Mouse (Mus musculus): Measurements from ENCODE around the gene Hfe.
A peak's percentile ranks its signal among the peaks of the same experiment; 100 is the strongest.
"Not testable (repeated sequence)": the region's sequence is repeated elsewhere in the genome, so short reads cannot be mapped to it uniquely, and the experiment has no call there.

Gene Hfe

DNA sequence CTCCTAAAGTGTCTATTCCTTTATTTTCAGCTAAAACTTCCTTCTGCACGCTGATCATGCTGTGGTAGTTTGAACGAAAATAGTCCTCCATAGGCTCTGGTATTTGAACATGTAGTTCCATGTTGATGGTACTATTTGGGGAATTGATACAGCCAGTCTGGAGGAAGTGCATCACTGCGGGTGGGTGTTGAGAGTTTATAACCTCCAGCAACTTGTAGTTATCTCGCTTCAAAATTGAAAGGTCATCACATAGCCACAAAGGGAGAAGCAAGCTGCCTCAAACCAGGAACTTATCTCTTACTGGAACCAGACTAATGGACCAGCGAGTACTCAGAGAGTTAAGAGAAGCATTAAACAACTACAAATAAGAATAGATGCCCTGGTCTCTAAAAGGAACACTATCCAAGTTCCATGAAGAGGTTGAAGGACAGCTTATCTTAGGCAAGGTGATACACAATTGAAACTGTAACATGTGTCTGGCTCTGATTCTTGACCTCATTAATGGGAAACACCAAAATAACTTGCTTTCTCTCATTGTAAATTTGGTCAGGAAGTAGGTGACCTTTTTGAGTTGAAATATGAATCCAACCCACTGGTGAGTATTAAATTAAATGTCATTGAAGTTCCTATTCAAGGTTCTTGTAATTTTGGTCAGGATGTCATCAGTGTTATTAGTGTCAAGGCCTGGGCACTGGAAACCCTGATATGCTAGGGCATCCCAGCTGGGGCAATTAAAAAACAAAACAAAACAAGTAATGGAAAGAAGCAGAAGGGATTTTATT, 5.8 kb upstream of the Hfe start:
- no peak for DNase-seq (ENCODE audit: low spot score)

DNA sequence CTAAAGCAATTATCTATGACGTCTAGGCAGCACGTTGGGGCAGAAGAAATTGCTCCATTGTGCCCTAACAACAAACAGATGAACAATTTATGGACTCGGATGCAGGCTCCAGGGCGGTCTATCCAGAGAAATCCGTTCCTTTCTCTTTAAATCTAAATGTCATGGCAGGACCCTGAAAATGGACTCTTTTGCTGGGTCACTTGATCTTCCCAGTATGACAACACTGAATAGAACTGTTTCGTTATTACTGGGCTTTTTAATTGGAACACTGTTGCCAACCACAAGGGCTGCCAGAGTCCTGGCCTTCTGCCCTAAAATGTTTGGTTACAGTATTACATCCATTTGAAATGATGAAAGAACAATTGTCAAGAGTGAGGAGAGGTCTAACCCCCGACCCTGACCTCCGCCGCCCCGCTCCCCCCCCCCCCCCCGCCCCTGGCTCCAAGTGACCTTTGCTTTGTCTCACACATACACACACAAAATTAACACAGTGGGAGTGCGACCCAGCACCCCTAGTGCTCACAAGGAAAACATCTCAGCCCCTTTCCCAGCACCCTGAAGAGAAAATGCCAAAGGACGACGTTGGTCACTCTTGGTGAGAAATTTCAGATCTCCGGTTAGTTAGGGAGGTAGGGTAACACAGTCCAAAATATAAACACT, 810 bp downstream of the Hfe start:
- DNase-seq (ENCODE audit: low spot score): no peak

- no peak for DNase-seq (ENCODE audit: low spot score)
Observed at GRCm38 (mm10) chr13:23708654-23709053, 2.0 kb downstream of the Hfe start.

- DNase-seq (ENCODE audit: low spot score): no peak
Observed at GRCm38 (mm10) chr13:23708041-23708440, 2.6 kb downstream of the Hfe start.

GRCm38 (mm10) chr13:23706771-23707170, 3.9 kb downstream of the Hfe start:
- DNase-seq (ENCODE audit: low spot score): no peak

DNA sequence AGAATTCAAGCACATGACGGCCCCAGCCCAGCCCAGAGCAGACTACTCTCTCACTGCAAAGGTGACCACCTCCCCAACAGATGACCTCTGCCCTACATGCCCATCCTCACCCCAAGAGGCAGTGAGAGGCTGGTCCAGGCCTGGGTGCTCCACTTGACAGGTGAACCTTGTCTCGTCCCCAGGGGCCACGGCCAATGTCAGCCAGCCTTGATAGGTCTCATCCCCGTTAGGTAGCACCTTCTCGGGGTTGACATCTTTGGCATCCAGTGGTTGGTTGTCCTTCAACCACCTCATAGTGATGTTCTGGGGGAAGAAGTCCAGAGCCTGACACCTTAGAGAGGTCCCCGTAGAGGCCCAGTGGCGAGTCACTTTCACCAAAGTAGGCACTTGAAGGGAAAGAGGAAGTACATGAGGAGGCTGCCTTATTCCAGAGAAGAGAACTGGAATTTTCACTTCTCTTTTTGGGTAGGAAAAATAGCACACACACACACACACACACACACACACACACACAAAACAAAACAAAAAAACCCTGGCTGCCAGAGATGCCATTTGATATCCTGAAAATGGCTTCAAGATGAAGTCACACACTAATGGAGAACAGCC, 4.8 kb downstream of the Hfe start:
- no peak for DNase-seq (ENCODE audit: low spot score)

DNA sequence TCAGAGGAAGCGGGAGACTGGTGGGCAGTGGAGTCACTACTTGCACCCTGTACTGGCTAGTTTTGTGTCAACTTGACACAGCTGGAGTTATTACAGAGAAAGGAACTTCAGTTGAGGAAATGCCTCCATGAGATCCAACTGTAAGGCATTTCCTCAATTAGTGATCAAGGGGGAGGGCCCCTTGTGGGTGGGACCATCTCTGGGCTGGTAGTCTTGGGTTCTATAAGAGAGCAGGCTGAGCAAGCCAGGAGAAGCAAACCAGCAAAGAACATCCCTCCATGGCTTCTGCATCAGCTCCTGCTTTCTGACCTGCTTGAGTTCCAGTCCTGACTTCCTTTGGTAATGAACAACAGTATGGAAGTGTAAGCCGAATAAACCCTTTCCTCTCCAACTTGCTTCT, 7.9 kb downstream of the Hfe start:
- not testable (repeated sequence) for DNase-seq (ENCODE audit: low spot score)

DNA sequence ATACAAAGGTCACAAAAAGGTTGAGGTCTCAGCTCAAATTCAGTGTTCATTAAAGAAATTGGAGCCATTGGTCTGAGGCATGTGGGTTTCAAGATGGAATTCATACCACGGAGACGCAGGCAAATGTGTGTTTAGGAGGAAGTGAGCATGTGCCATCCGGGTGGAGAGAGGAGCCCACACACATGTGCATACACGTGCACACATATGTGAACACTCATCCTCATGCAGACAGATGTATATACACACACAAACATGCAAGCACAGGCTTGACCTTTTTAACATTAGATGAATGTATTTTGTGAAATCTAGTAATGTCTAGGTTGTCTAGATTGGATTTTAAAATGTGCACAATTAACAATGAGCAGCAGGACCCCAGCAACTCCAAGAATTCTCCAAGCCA, 8.4 kb downstream of the Hfe start:
- DNase-seq (ENCODE audit: low spot score): no peak

DNA sequence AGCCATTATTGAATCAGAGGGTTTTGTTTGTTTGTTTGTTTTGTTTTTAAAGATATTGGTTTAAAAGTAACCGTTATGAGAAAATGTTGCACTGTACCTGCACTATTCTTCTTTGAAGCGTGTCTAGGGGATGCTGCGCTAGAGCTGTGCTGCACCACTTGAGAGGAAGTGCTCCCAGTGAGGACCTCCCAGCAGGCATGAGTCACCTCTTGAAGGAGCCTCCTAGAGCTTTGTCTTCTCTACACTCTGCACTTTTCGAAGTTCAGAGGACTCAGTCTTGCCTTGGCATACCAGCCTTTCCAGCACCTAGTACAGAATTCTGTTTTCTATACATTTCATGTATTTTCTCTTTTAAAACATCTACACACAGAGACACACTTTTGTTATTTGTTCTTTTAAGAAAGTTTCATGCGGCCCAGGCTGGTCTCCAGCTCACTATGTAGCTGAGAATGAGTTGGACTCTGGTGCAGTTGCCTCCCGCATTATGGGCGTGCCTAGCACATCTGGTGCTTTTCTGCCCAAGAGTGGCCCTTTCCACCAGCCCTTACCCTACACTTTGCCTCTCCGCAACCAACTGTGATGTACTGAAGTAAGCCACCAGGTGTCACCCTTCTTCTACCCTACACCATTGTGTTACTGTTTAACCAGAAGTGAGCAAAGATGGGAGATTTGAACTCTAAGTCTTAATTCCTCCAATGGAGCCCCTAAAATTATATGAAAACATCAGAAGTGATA, 9.7 kb downstream of the Hfe start:
- peak; percentile 82 for DNase-seq (ENCODE audit: low spot score)

GRCm38 (mm10) chr13:23699767-23700166, 10.9 kb downstream of the Hfe start:
- no peak for DNase-seq (ENCODE audit: low spot score)

GRCm38 (mm10) chr13:23698996-23699395, 11.7 kb downstream of the Hfe start:
- no peak for DNase-seq (ENCODE audit: low spot score)

DNA sequence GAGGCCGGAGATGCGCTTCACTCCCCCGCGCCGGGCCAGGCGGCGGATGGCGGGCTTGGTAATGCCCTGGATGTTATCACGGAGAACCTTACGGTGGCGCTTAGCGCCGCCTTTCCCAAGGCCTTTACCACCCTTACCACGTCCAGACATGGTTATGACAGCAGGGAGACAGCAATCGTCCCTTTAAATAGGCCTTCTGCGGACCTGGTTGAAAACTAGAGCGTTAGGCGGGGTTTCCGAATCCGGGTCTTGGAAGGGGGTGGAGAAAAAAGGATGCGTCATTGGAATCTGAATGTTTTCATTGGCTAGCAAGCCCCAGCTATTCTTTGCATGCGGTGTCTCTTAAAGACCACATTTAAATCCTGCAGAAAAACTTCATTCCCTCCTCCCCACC, 12.4 kb downstream of the Hfe start, which contains the start of gene Hist1h4c:
Gene Hist1h4c (minus strand): TSS at position 155 of the 394 bp plus-strand sequence.
- DNase-seq (ENCODE audit: low spot score): peak; percentile 100

GRCm38 (mm10) chr13:23697491-23698299, 13.0 kb downstream of the Hfe start:
- peak; percentile 90 for DNase-seq (ENCODE audit: low spot score)

DNA sequence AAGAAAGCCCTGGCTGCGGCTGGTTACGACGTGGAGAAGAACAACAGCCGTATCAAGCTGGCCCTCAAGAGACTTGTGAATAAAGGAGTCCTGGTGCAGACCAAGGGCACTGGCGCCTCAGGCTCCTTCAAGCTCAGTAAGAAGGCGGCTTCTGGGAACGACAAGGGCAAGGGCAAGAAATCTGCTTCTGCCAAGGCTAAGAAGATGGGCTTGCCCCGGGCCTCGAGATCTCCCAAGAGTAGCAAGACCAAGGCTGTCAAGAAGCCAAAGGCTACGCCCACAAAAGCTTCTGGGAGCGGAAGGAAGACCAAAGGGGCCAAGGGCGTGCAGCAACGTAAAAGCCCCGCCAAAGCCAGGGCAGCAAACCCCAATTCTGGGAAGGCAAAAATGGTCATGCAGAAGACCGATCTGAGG, 14.6 kb downstream of the Hfe start:
- peak; percentile 49 for DNase-seq (ENCODE audit: low spot score)

- DNase-seq (ENCODE audit: low spot score): no peak
Observed at GRCm38 (mm10) chr13:23695514-23695913, 15.1 kb downstream of the Hfe start, which contains the start of gene Hist1h1t. Gene Hist1h1t, plus strand, starts transcription at chr13:23695814.

DNA sequence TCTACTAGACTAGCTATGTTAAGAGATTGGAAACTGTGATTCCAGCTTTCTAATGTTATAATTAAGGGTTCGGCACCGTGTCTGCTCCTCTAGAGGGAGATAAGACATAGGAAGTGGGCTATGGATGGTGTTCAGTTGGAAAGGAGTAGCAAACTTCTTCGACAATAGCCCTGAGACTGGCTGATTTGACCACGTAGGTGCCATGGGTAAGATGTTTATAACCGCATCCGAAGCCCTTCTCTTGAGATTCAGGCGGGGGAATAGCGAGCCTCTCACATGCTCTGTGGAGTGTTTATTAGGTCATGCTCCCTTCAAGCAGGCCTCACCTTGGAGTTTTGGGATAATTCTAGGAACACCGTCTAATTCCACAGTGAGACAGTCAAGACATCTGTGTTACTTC, 15.7 kb downstream of the Hfe start:
- no peak for DNase-seq (ENCODE audit: low spot score)

DNA sequence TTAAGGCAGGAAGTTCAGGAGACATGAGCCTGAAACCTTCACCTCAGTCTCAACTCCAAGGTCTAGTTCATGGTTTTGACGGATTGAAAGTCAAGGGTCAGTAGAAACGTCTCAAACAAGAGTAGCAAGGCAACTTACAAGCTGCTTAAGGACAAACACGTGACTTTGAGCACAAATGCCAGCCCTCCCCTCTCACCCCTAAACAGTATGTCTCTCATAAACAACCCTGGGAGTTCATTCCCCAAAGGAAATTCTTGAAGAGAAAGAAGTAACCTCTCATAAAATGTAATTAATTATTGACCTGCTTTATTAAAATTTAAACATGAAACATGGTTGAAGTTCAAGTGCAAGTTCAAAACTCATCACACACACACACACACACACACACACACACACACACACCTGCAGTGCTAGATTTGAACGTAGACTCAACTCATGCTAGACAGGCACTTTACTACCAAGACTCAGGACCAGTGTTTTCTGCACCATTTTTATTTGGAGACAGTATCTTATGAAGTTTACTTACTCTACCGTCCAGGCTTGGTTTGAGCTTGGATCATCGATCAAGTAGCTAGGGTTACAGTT, 16.7 kb downstream of the Hfe start:
- no peak for DNase-seq (ENCODE audit: low spot score)

DNA sequence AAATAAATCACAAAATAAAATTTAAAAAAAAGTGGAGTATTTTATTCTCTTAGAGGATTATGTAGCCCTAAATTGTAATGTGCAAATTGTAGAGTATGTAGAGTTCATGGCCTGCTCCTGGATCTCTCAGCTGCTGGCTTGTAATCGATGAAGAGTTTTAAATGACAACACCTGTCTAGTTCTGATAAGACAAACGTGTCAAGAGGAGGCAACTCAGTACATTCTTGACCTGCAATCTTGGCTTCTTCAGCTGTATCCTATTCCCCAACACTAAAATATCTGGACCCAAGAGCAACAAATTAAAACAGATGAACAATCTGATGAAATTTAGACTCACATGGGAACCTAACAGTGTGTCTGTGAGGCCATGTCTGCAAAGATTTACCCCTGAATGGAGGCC, 21.2 kb downstream of the Hfe start:
- no peak for DNase-seq (ENCODE audit: low spot score)

GRCm38 (mm10) chr13:23688956-23689355, 21.7 kb downstream of the Hfe start:
- DNase-seq (ENCODE audit: low spot score): no peak

DNA sequence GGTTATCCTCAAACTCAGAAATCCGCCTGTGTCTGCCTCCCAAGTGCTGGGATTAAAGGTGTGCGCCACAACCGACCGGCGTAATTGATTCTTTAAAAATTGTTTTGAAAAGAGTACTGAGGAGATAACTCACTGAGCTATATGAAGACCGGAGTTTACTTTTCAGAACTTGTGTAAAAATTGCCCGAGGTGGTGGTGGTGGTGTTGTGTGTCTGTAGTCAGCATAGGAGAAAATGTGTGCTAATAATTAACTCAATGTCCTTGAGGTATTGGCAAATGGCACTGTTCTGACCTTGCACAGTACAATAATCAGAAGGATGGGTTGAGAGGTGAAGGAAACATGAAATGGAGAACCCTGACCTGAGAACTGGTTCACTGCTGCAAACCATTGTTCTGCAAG, 22.7 kb downstream of the Hfe start:
- no peak for DNase-seq (ENCODE audit: low spot score)

DNA sequence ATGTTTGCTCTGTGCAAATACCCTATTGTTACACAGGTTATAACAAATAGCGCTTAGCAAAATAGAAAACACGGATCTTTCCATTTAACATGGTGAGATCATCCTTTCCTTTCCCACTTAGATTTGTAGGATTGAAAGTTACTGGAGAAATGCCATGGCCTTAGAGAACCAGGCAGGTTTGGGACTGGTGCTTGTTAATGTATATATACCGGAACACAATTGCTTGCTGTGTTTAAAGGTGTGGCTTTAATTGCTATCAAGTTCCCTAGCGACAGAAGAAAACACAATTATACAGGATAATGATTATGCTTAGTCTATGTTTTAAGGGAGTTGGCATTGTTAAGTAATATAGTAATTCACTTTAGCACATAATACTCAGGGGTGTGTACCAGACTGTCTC, 23.5 kb downstream of the Hfe start:
- no peak for DNase-seq (ENCODE audit: low spot score)
